Mouse (Mus musculus) brain, embryonic 18.5 days (tissue): ENCODE measurements around the gene Rnft2.

ENCODE experiments used
- DNase-seq: peaks from one replicate; pipeline ENCODE4 v3.0.0-alpha.2; 2012; ENCODE audit warnings: low read depth, low spot score

The Rnft2 gene

GRCm38 (mm10) chr5:118172078-118172723 lies 72.7 kb downstream of the Rnft2 start:
- no peak for DNase-seq

GRCm38 (mm10) chr5:118171665-118172064 lies 73.3 kb downstream of the Rnft2 start:
- DNase-seq, result no peak

- no peak for DNase-seq
Measured at GRCm38 (mm10) chr5:118170888-118171529, 73.9 kb downstream of the Rnft2 start.

DNA sequence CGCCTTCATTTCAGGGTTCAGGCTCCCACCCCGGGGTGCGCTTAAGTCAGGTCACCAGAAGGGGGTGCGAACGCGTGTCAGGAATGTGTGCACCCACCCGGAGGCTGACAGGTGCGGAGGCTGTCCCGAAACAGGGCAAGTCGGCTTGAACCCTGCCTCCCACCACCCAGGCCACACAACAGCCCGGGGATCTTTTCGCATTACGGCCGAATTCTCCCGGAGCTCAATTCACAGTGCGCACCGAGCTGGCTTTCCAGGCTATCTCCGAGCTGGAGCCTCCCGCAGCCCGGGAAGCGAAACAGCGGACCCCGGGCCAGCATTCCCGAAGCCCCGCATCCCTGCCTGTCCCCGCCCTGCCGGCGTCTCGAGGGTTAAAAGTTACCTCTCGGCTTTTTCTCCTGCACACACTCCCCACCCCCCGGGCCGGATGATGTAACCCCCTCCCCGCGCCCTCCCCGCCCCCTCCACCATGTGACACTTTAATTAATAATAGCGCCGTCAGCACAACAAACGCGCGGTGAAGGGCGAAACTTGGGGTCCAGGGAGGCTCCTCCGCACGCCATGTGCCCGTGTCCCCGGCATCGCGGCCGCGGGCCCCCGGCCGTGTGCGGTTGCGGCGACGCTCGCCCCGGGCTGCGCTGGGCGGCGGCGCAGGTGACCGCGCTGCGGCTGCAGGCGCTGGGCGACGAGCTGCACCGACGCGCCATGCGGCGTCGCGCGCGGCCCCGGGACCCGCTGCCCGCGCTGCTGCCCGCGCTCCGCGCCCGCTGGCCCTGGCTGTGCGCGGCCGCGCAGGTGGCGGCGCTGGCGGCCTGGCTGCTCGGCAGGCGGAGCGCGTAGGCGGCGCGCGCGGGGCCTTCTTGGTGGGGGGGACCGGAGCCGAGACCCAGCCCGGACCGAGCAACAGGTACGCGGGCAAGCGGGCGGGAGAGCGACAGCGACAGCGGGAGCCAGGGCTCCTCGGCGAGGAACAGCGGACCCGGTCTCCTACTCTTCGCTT lies 75.4 kb downstream of the Rnft2 start:
- no peak for DNase-seq

DNA sequence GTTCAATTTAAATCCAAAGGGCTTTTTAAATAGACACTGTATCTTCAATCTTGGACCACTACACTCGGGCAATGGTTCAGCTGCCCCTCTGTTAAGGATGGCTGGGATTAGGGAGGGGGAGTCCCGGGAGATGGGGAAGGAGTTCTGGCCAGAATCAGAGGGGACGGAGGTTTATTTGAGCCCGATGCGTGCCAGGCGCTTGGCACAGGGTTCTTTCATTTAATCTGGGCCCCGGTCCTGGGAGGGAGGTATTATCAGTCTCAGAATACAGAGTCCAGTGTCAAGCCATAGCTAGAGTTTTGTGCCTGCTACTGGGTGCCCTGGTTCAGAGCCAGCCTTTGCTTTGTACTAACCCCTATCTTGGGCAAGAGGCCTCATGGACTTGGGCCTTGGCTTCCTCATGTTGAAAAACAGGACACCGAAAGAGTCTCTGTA lies 77.3 kb downstream of the Rnft2 start:
- DNase-seq, result no peak

DNA sequence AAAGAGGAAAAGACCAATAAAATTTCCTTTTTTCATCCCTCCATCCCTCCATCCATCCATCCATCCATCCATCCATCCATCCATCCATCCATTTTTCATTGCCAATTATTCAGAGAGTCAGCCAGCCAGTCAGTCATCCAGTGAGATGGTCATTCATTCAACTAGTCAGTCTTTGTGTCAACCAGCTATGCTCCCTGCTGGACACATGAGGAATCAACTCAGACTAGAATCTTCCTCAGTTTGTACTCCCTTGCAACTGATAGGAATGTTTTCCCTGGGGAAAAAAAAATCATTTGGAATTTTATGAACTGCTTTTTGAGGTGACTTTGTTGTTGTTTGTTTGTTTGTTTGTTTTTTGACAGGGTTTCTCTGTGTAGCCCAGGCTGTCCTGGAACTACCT lies 79.5 kb downstream of the Rnft2 start:
- DNase-seq, result no peak

DNA sequence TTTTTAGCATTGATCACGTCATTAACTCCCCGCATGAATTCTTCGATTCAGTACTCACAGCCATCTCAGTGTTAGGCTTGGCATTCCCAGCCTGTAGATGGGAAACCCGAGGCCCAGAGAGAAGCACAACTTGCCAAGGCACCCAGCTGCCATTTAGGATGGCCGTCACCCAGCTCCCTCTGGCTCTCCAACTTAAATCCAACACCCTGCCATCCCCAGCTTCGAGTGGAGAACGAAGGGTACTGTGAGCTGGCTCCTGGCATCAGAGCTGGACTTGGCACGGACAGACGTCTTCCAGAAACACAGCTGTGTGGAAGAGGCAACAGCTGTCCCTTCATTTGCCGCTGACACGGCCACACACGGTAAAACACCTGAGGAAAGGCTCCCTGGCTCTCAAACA lies 80.3 kb downstream of the Rnft2 start, which contains the start of gene Hrk:
Hrk (plus strand) TSS at position 68 of the 400 bp plus-strand sequence.
- DNase-seq, result no peak

- no peak for DNase-seq
Measured at GRCm38 (mm10) chr5:118160691-118161090, 84.2 kb downstream of the Rnft2 start.

- no peak for DNase-seq
Measured at GRCm38 (mm10) chr5:118156976-118157375, 87.9 kb downstream of the Rnft2 start.

GRCm38 (mm10) chr5:118155565-118155947 lies 89.4 kb downstream of the Rnft2 start:
- DNase-seq, result no peak

GRCm38 (mm10) chr5:118154839-118155564 lies 89.9 kb downstream of the Rnft2 start, which contains the start of gene Fbxw8:
TSS of gene Fbxw8 (minus strand) at chr5:118155464.
- peak; percentile 66 for DNase-seq

GRCm38 (mm10) chr5:118149711-118150110 lies 95.2 kb downstream of the Rnft2 start:
- no peak for DNase-seq

DNA sequence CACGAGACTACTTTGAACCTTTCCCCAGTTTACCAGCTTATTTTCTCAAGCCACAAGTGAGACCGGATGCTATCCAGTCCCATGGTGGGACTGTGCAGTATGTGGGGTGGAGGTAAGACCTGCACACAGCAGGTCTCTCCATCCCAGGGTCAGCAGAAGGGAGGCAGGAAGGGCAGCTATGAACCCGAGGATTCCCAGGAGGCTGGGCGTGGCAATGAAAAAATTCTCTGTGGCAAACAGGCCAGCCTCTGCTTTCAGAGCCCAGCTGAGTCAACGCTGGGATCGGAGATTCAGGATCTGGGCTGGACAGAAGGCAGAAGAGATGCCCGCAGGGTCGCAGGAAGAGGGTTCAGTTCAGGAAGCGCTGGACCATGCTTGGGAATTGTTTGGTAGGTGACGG lies 97.7 kb downstream of the Rnft2 start:
- no peak for DNase-seq

- DNase-seq, result no peak
Measured at GRCm38 (mm10) chr5:118145999-118146679, 98.8 kb downstream of the Rnft2 start.

DNA sequence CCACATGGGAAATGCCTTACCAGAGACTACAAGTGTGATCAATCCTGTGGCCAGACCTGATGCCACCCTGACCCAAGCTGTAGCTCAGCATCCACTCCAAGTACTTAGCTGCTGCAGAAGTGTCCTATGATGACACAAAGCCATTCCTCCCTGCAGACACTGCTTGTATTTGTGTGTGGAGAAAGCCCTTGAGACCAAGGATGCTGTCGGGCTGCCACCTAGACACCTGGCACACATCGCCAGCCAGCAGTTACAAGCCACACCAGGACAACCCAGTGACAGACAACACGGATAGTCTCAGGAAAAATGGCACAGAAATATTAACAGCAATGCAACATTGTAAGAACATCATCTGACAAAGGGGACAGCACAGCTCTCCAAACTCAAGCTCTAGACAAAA lies 99.5 kb downstream of the Rnft2 start:
- no peak for DNase-seq

DNA sequence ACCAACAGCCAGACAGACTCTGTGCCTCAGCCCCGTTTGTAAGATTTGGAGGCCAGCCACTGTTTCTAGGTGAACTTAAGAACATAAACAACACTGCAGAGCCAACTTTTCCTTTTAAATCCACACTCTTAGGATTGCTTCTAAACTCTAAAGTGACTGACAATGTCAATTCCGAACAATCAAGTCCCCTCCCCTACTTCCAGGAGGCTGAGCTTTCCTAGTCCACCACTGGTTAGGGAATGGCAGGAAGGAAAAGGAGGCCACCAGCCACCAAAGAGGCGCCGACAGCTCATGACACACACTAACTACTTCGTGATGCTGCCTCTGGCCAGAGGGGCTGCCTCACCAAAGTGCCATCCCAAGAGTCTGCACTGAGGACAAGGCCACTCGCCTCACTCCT lies 100.1 kb downstream of the Rnft2 start:
- DNase-seq, result no peak

- no peak for DNase-seq
Measured at GRCm38 (mm10) chr5:118144327-118144726, 100.6 kb downstream of the Rnft2 start.

- DNase-seq, result no peak
Measured at GRCm38 (mm10) chr5:118143211-118144026, 101.5 kb downstream of the Rnft2 start.

DNA sequence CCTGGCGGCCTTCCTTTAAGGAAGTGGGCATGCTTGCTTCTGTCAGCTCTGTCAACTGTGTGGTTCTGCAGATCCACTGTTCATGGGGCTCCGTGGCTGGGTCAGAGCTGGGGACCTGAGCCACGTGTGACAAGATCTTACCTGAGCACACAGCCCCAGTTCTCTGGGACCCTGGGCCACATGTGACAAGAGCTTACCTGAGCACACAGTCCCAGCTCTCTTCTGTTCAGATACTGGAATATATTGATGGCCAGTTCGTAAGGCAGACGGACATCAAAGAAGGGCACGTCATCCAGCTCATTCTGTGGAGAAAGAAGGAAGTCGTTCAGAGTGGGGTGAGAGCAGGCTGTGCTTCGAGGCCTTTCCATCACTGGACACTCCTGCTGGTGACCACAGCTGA lies 102.4 kb downstream of the Rnft2 start:
- DNase-seq, result no peak
